Mouse (Mus musculus): ENCODE results near the gene Magi2. TPM values are rescaled to one million over a fixed set of nuclear protein-coding genes. Genes with fewer than 3 reads are reported as not detected.
"Not testable (repeated sequence)": the region's sequence is repeated elsewhere in the genome, so short reads cannot be mapped to it uniquely, and the experiment has no call there.

Gene Magi2
- polyA plus RNA-seq, 1 experiment from 2014 or later = 6.8 TPM

GRCm38 (mm10) chr5:20522047-20522446 lies 1295.2 kb downstream of the Magi2 start:
- H3K9me3 ChIP-seq = no peaks in the 10 kb centered on the region

DNA sequence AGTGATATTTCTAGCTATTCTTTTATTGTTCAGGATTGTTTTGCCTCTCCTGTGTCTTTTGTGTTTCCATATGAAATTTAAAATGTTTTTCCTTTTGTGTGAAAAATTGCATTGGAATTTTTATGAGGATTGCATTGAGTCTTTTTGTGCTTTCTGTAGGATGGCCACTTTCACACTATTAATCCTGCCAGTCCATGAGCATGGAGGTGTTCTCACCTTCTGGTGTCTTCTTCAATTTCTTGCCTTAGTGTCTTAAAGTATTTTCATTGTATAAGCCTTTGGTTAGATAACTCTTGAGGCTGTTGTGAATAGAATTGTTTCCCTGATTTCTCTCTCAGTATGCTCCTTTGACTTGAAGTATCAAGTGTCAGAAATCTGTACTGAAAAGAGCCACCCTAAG lies 1296.9 kb downstream of the Magi2 start:
- H3K27me3 ChIP-seq = no peaks in the 10 kb centered on the region
- no peak overlapping the region for H3K4me2 ChIP-seq (replicated peaks)
- no peaks in the 10 kb centered on the region for H3K36me3 ChIP-seq
- H3K27ac ChIP-seq = no peak overlapping the region
- no peaks in the 10 kb centered on the region for H3K9me3 ChIP-seq
- H3K4me1 ChIP-seq = no peaks in the 10 kb centered on the region
- no peak for ATAC-seq (ENCODE audit: low FRiP score, low read depth)
- no peak overlapping the region for H3K4me3 ChIP-seq
- no peak overlapping the region for H3K9ac ChIP-seq

More at GRCm38 (mm10) chr5:20522047-20522446, 1295.2 kb downstream of the Magi2 start:
- WGBS = 97% methylated on average over 13 of the region's 13 CpGs
- no peak overlapping the region for H3K27ac ChIP-seq
- H3K4me1 ChIP-seq = no peaks in the 10 kb centered on the region
- no peak overlapping the region for H3K4me3 ChIP-seq
- H3K4me2 ChIP-seq (replicated peaks) = no peak overlapping the region
- no peaks in the 10 kb centered on the region for H3K27me3 ChIP-seq
- ATAC-seq (ENCODE audit: low FRiP score, low read depth) = no peak
- H3K36me3 ChIP-seq = no peaks in the 10 kb centered on the region
- H3K9ac ChIP-seq = no peak overlapping the region

DNA sequence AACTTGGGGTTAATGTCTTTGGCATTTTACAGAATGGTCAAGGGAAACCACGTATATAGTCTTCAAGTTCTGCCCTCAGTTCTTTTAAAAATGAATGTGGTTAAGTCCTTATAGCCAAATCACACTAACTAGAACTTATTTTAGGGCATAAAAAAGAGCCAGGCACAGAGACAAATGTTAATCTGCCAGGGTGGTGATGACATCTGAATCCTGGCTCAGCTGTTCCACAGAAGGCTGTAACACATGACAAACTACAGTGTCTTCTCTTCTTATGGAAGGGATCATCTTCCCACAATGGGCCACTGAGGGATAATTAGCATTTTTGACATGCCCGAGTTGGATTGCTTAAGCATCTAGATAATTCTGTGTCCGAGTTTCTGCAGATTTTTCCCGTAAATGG lies 1299.8 kb downstream of the Magi2 start:
- not testable (repeated sequence) for H3K27me3 ChIP-seq; H3K9me3 ChIP-seq; H3K4me2 ChIP-seq (replicated peaks); ATAC-seq (ENCODE audit: low FRiP score, low read depth); H3K4me1 ChIP-seq; H3K9ac ChIP-seq; H3K4me3 ChIP-seq; H3K36me3 ChIP-seq; H3K27ac ChIP-seq
- WGBS = 69% methylated on average over 2 of the region's 4 CpGs

- Histone ChIP-seq H3K36me3 (no peaks in the 10 kb centered on the region), H3K4me1 (peaks cover 16% of the 10 kb centered on the region), H3K4me3 (no peak overlapping the region), H3K4me2 (replicated peaks) (no peak overlapping the region), H3K9me3 (no peaks in the 10 kb centered on the region), H3K27me3 (no peaks in the 10 kb centered on the region), H3K9ac (no peak overlapping the region), H3K27ac (no peak overlapping the region)
- ATAC-seq (ENCODE audit: low FRiP score, low read depth) = peak; percentile 59; the same call in 1 of the 2 replicates
- 25% methylated on average over 3 of the region's 3 CpGs for WGBS
Measured at GRCm38 (mm10) chr5:20536544-20536943, 1309.7 kb downstream of the Magi2 start.

DNA sequence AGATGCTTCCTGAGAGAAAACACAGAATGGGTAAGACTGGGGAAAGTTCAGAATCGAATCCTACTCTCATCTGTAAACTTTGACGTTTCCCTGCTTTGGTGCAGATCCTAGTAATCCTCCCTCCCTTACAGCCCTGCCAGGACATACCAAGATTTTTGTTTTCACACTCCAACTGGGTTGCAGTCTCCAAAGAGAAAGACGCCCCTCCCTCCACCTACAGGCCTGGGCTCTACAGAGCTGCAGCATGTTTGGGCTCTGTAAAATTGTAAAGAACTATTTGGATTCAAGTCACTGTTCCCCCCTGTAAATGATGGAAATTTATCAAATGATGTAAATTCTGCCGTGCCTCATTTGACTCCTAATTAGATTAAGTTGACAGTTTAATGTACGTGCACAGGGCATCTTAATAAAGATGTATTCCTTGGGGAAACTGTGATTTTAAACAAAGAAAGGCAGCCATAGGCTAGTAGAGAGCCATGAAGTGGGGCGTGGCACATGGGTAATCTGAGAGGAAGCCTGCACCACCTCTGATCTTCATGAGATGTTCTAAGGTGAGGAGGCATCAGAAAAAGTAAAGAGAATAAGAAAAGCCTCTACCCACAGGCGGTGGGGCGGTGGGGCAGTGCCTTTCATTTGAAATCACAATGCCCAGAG lies 1310.7 kb downstream of the Magi2 start:
- H3K9me3 ChIP-seq = no peaks in the 10 kb centered on the region
- ATAC-seq (ENCODE audit: low FRiP score, low read depth) = no peak
- no peak overlapping the region for H3K27ac ChIP-seq
- no peaks in the 10 kb centered on the region for H3K27me3 ChIP-seq
- H3K9ac ChIP-seq = no peak overlapping the region
- no peak overlapping the region for H3K4me3 ChIP-seq
- no peak overlapping the region for H3K4me2 ChIP-seq (replicated peaks)
- WGBS = 56% methylated on average over 8 of the region's 8 CpGs
- no peaks in the 10 kb centered on the region for H3K36me3 ChIP-seq
- H3K4me1 ChIP-seq = peaks cover 16% of the 10 kb centered on the region

- H3K9me3 ChIP-seq = no peaks in the 10 kb centered on the region
- ATAC-seq (ENCODE audit: low FRiP score, low read depth) = no peak
- H3K27ac ChIP-seq = no peak overlapping the region
- H3K4me3 ChIP-seq = no peak overlapping the region
- H3K36me3 ChIP-seq = no peaks in the 10 kb centered on the region
- H3K27me3 ChIP-seq = no peaks in the 10 kb centered on the region
- WGBS = 39% methylated on average over 5 of the region's 5 CpGs
- no peak overlapping the region for H3K4me2 ChIP-seq (replicated peaks)
- H3K4me1 ChIP-seq = no peaks in the 10 kb centered on the region
- no peak overlapping the region for H3K9ac ChIP-seq
Measured at GRCm38 (mm10) chr5:20544374-20544773, 1317.5 kb downstream of the Magi2 start.

DNA sequence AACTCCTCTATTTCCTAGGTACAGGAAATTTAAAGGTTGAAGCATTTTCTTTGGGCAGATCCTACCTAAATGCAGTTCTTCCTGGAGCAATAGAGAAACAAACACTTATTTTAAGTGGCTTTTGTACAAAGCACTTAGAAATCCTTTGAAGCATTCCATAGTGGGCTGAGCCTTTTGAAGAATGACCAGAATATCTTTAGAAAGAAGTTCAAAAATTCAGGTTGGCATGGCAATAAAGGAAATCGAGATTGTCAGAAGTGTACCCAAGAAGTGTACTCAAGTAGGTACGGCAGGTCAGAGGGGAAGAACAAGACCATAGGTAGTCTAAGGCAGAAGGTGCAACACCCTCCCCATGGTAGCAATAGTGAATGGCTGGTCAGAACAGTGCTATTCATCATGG lies 1332.5 kb downstream of the Magi2 start:
- Histone ChIP-seq H3K9me3 (no peaks in the 10 kb centered on the region), H3K4me3 (no peak overlapping the region), H3K4me1 (no peaks in the 10 kb centered on the region), H3K27me3 (no peaks in the 10 kb centered on the region), H3K9ac (no peak overlapping the region), H3K27ac (no peak overlapping the region), H3K4me2 (replicated peaks) (no peak overlapping the region), H3K36me3 (no peaks in the 10 kb centered on the region)
- 87% methylated on average over 2 of the region's 2 CpGs for WGBS
- ATAC-seq (ENCODE audit: low FRiP score, low read depth) = no peak

- Histone ChIP-seq H3K36me3 (no peaks in the 10 kb centered on the region), H3K27ac (no peak overlapping the region), H3K27me3 (no peaks in the 10 kb centered on the region), H3K4me3 (no peak overlapping the region), H3K9me3 (no peaks in the 10 kb centered on the region), H3K4me2 (replicated peaks) (no peak overlapping the region), H3K4me1 (no peaks in the 10 kb centered on the region), H3K9ac (no peak overlapping the region)
- WGBS = 72% methylated on average over 4 of the region's 4 CpGs
- ATAC-seq (ENCODE audit: low FRiP score, low read depth) = no peak
Measured at GRCm38 (mm10) chr5:20559821-20560220, 1333.0 kb downstream of the Magi2 start.

DNA sequence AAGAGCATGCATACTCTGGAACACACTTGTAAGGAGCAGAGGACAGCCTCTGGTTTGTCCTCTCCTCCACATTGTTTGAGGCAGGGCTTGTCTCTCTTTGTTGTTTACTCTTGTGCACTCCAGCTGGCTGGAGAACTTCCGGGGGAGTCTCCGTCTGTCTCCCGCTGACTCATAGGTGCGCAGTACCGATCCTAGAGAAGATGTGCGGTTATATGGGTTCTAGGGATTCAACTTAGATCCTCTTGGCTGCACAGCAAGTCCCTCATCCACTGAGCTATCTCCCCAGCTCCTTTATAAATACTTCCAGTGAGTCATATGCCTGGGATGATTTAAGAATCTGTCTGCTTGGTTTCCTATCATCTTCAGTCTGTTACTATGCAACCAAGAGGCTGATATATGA lies 1341.6 kb downstream of the Magi2 start:
- Histone ChIP-seq H3K4me1 (no peaks in the 10 kb centered on the region), H3K36me3 (no peaks in the 10 kb centered on the region), H3K4me3 (no peak overlapping the region), H3K4me2 (replicated peaks) (no peak overlapping the region), H3K27me3 (no peaks in the 10 kb centered on the region), H3K9ac (no peak overlapping the region), H3K9me3 (no peaks in the 10 kb centered on the region), H3K27ac (no peak overlapping the region)
- 89% methylated on average over 6 of the region's 6 CpGs for WGBS
- no peak for ATAC-seq (ENCODE audit: low FRiP score, low read depth)

DNA sequence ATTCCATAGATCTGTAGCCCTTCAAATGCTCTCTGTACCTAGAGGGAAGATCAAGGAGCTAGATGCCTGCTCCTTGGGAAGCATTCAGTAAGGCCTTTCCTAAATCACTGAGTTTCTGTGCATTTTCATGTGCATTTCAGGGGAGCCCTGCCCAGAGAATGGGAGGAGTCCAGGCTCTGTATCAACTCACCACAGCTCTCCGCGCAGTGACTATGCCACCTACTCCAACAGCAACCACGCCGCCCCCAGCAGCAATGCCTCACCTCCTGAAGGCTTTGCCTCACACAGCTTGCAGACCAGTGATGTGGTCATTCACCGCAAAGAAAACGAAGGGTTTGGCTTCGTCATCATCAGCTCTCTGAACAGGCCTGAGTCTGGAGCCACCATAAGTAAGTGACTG lies 1342.1 kb downstream of the Magi2 start:
- 93% methylated on average over 7 of the region's 7 CpGs for WGBS
- no peak for ATAC-seq (ENCODE audit: low FRiP score, low read depth)
- Histone ChIP-seq H3K9me3 (no peaks in the 10 kb centered on the region), H3K4me1 (no peaks in the 10 kb centered on the region), H3K9ac (no peak overlapping the region), H3K4me3 (no peak overlapping the region), H3K27me3 (no peaks in the 10 kb centered on the region), H3K27ac (no peak overlapping the region), H3K4me2 (replicated peaks) (no peak overlapping the region), H3K36me3 (no peaks in the 10 kb centered on the region)

DNA sequence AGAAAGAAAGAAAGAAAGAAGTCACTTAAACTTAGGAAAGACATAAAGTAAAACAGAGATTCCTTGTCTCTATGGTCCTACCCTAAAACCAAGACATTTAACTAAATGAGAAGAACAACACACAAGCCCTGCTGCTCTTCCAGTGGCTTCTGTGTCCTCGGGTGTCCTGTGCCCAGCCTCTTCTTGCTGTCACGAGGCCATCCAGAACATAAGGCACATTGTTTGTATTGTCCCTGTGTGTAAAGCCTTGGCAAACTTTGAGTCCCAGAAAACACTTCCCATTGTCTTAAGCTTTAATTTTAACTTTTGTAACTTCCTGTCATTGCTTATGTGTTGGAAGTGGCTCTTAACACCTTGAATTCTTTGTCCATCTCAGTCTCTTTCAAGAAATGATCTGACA lies 1348.0 kb downstream of the Magi2 start:
- Histone ChIP-seq H3K4me2 (replicated peaks) (no peak overlapping the region), H3K27ac (no peak overlapping the region), H3K27me3 (no peaks in the 10 kb centered on the region), H3K4me1 (0 out of 2 replicates have a peak, but pooled peaks cover 3% of the 10 kb centered on the region), H3K36me3 (no peaks in the 10 kb centered on the region), H3K9me3 (no peaks in the 10 kb centered on the region), H3K9ac (no peak overlapping the region), H3K4me3 (no peak overlapping the region)
- no peak for ATAC-seq (ENCODE audit: low FRiP score, low read depth)
- 85% methylated on average over 2 of the region's 2 CpGs for WGBS

GRCm38 (mm10) chr5:20575798-20576197 lies 1349.0 kb downstream of the Magi2 start:
- no peak overlapping the region for H3K4me2 ChIP-seq (replicated peaks)
- H3K27ac ChIP-seq = no peak overlapping the region
- H3K9me3 ChIP-seq = no peaks in the 10 kb centered on the region
- 20% methylated on average over 3 of the region's 3 CpGs for WGBS
- no peaks in the 10 kb centered on the region for H3K36me3 ChIP-seq
- no peak overlapping the region for H3K9ac ChIP-seq
- H3K4me3 ChIP-seq = no peak overlapping the region
- no peaks in the 10 kb centered on the region for H3K27me3 ChIP-seq
- ATAC-seq (ENCODE audit: low FRiP score, low read depth) = no peak
- H3K4me1 ChIP-seq = 0 out of 2 replicates have a peak, but pooled peaks cover 3% of the 10 kb centered on the region

DNA sequence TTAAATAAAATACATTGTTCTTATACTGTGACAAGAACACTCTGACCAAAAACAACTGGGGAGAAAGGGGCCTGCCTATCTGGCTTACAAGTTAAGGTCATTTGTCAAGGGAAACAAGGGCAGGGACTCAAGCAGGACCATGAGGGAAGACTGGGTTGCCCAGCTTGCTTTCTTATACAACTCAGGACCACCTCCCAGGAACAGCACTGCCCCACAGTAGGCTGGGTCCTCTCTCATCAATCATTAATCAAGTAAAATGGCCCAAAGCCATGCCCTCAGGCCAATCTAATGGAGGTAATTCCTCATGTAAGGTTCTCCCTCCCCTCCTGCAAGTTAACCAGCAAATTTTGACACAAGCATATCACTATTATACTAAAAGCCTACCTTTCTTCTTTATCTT lies 1349.4 kb downstream of the Magi2 start:
- H3K9ac ChIP-seq = no peak overlapping the region
- no peak overlapping the region for H3K27ac ChIP-seq
- no peaks in the 10 kb centered on the region for H3K27me3 ChIP-seq
- H3K9me3 ChIP-seq = no peaks in the 10 kb centered on the region
- H3K4me2 ChIP-seq (replicated peaks) = no peak overlapping the region
- ATAC-seq (ENCODE audit: low FRiP score, low read depth) = no peak
- 0 out of 2 replicates have a peak, but pooled peaks cover 3% of the 10 kb centered on the region for H3K4me1 ChIP-seq
- H3K4me3 ChIP-seq = no peak overlapping the region
- no peaks in the 10 kb centered on the region for H3K36me3 ChIP-seq

Data from limb, embryonic 13.5 days (tissue).